Mouse (Mus musculus) liver, adult 2 months (tissue): ENCODE data around the gene Hmg20b. TPM values are rescaled to one million over a fixed set of nuclear protein-coding genes. Genes with fewer than 3 reads are reported as not detected.

Experiments used
- DNase-seq: peaks from one replicate; pipeline ENCODE4 v3.0.0-alpha.2; 2011; ENCODE audit warnings: low read depth, low spot score; ENCODE audit errors: extremely low read depth
- H3K27ac ChIP-seq: fragments of 200-500 bp; replicated peaks from 2 replicates; pipeline ENCODE4 v1.5.1; 2012; ENCODE audit warnings: low read depth, mild to moderate bottlenecking, control low read depth, inconsistent platforms, low read length; ENCODE audit not compliant: insufficient read depth
- H3K27me3 ChIP-seq: fragments of 200-500 bp; 2 replicates; pipeline ENCODE4 v1.6.1; 2012; ENCODE audit warnings: mild to moderate bottlenecking, moderate library complexity, low read length, inconsistent platforms; ENCODE audit not compliant: control insufficient read depth, insufficient read depth
- H3K36me3 ChIP-seq: fragments of 200-500 bp; 2 replicates; pipeline ENCODE4 v1.6.1; 2012; ENCODE audit warnings: low read length, inconsistent platforms; ENCODE audit not compliant: control insufficient read depth, insufficient read depth
- H3K4me1 ChIP-seq: fragments of 200-500 bp; 2 replicates; pipeline ENCODE4 v1.6.1; 2011; ENCODE audit warnings: low read length; ENCODE audit not compliant: control insufficient read depth, insufficient read depth
- H3K4me3 ChIP-seq: fragments of 200-500 bp; 2 replicates; pipeline ENCODE4 v1.5.1; 2011; ENCODE audit warnings: low read depth, mild to moderate bottlenecking, control low read depth, low read length, moderate library complexity; ENCODE audit not compliant: insufficient read depth
- H3K79me2 ChIP-seq: fragments of 200-500 bp; 2 replicates; pipeline ENCODE4 v1.6.1; 2012; ENCODE audit warnings: inconsistent platforms, mild to moderate bottlenecking, low read length, moderate library complexity; ENCODE audit not compliant: control insufficient read depth, insufficient read depth
- H3K9ac ChIP-seq: fragments of 200-500 bp; 2 replicates; pipeline ENCODE4 v1.6.1; 2012; ENCODE audit warnings: low read depth, mild to moderate bottlenecking, control low read depth, inconsistent platforms, low read length
- CTCF ChIP-seq: fragments of 200-500 bp; IDR thresholded peaks from 2 replicates; pipeline ENCODE4 v1.5.1; 2011; ENCODE audit warnings: low read depth, low read length, control low read depth
- POLR2A ChIP-seq: fragments of 200-500 bp; IDR thresholded peaks from 2 replicates; pipeline ENCODE4 v1.6.1; 2011; ENCODE audit warnings: low read length, control low read depth; ENCODE audit not compliant: insufficient read depth; ENCODE audit errors: extremely low read depth
- WGBS: fragments of 180-500 bp; shearing (Covaris S2); methylation state at CpG from one replicate; pipeline ENCODE4 v1.1.7; 2018; 5-methylcytosine and 5-hydroxymethylcytosine counted together
- polyA plus RNA-seq: library from polyadenylated mRNA; depleted of rRNA; stranded (reverse); fragments of >200 nt; gene quantifications from 2 replicates; pipeline ENCODE4 v1.2.3, GENCODE M21; 2012; rRNA removed
- total RNA-seq: library from RNA; depleted of rRNA; stranded (reverse); fragments of >200 nt; gene quantifications from 2 replicates; pipeline ENCODE4 v1.2.3, GENCODE M21; 2014; rRNA removed

Gene Hmg20b
- total RNA-seq (9.9 and 10.8 TPM in 2 replicates), polyA plus RNA-seq (48.1 and 54.0 TPM in 2 replicates)

- Histone ChIP-seq H3K4me3 (peak within 1 kb of the TSS; percentile 91), H3K27ac (peak within 1 kb of the TSS; percentile 87), H3K27me3 (no peaks in the 10 kb centered on the region), H3K79me2 (no peaks in the 10 kb centered on the region), H3K36me3 (no peaks in the 10 kb centered on the region; the same call in 1 of the 2 replicates), H3K4me1 (peaks cover 17% of the 10 kb centered on the region; the same call in 1 of the 2 replicates), H3K9ac (peak within 1 kb of the TSS; percentile 93)
- peak; percentile 94 for DNase-seq
- no peak for TF ChIP-seq POLR2A
- peak; percentile 76; the same call in 1 of the 2 replicates for TF ChIP-seq CTCF
- WGBS = under 1% methylated on average over 54 of the region's 54 CpGs
Observed at GRCm38 (mm10) chr10:81350351-81351063, at the start of gene Hmg20b. Gene Hmg20b (minus strand): TSS chr10:81350480.

GRCm38 (mm10) chr10:81399798-81400308, 49.6 kb upstream of the Hmg20b start:
- Histone ChIP-seq H3K4me3 (no peak overlapping the region), H3K27me3 (no peaks in the 10 kb centered on the region), H3K79me2 (0 out of 2 replicates have a peak, but pooled peaks cover 3% of the 10 kb centered on the region), H3K27ac (no peak overlapping the region), H3K4me1 (peaks cover 3% of the 10 kb centered on the region; the same call in 1 of the 2 replicates), H3K36me3 (peaks cover 15% of the 10 kb centered on the region; the same call in 1 of the 2 replicates), H3K9ac (no peak overlapping the region)
- WGBS = 92% methylated on average over 18 of the region's 18 CpGs
- TF ChIP-seq CTCF (no peak), POLR2A (no peak)
- no peak for DNase-seq

DNA sequence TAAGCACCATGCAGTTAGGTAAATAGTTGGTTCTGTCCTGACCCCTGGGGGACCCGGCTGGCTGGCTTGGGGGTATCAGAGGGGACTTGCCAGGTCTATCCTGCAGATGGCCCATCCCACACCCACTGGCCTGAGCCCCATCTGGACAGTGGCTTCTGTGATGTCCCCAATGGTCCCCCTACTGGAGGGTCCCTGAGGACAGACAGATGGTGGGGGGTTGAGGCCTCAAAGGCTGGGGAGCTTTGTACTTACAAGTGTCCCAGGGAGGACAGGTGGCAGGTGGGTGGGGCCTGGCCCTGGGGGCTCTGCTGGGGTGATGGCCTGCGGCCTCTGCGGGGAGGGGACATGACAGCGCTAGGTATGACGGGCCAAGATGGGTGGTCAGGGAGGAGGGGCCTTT, 49.0 kb upstream of the Hmg20b start:
- Histone ChIP-seq H3K27ac (no peak overlapping the region), H3K9ac (no peak overlapping the region), H3K4me3 (no peak overlapping the region), H3K79me2 (0 out of 2 replicates have a peak, but pooled peaks cover 3% of the 10 kb centered on the region), H3K4me1 (peaks cover 3% of the 10 kb centered on the region; the same call in 1 of the 2 replicates), H3K27me3 (no peaks in the 10 kb centered on the region), H3K36me3 (peaks cover 12% of the 10 kb centered on the region; the same call in 1 of the 2 replicates)
- DNase-seq = no peak
- WGBS = 89% methylated on average over 5 of the region's 5 CpGs
- no peak for TF ChIP-seq CTCF
- TF ChIP-seq POLR2A = no peak

DNA sequence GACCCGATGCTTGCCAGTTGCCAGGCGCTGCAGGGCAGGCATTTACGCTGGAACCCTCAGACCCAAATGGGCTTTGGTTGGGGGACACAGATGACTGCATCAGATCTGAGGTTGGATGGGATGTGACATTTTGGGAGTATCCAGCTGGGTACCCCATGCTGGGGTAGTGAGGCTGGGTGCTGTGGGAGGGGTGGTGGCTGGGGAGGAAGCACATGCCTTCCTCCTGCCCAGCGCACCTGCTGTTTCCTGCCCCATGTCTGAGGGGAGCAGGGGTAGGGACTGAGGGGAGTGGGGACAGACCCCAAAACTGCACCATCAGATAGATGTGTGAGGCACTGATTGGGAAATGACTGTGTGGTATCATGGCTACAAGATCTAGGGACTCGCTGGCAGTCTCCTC, 46.5 kb upstream of the Hmg20b start:
- Histone ChIP-seq H3K4me1 (peaks cover 3% of the 10 kb centered on the region), H3K36me3 (peaks cover 11% of the 10 kb centered on the region; the same call in 1 of the 2 replicates), H3K27ac (no peak overlapping the region), H3K9ac (no peak overlapping the region), H3K4me3 (no peak overlapping the region), H3K27me3 (no peaks in the 10 kb centered on the region), H3K79me2 (0 out of 2 replicates have a peak, but pooled peaks cover 3% of the 10 kb centered on the region)
- no peak for DNase-seq
- whole genome bisulfite sequencing = 93% methylated on average over 5 of the region's 5 CpGs
- TF ChIP-seq POLR2A (no peak), CTCF (no peak)

DNA sequence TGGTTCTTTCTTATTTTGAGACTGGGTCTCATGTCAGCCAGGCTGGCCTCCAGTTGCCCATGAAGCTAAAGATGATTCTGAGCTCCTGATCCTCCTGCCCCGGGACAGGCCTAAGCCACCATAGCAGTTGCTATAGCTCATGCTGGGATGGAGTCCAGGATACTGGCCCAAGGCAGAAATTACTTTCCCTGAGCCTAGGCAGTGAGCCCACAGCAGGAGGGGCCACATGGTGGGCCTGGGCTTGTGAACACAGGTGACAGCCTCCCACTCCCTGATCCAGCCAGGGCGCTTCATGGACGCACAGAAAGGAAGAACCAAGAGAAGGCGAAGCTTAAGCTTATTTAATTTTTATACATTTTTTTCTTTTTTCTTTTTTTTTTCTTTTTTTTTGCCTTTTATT, 45.6 kb upstream of the Hmg20b start:
- Histone ChIP-seq H3K27me3 (no peaks in the 10 kb centered on the region), H3K9ac (no peak overlapping the region), H3K79me2 (0 out of 2 replicates have a peak, but pooled peaks cover 3% of the 10 kb centered on the region), H3K27ac (no peak overlapping the region), H3K4me1 (peaks cover 3% of the 10 kb centered on the region), H3K4me3 (no peak overlapping the region), H3K36me3 (peaks cover 10% of the 10 kb centered on the region; the same call in 1 of the 2 replicates)
- TF ChIP-seq CTCF = no peak
- no peak for TF ChIP-seq POLR2A
- WGBS = 93% methylated on average over 4 of the region's 4 CpGs
- DNase-seq = no peak

- Histone ChIP-seq H3K4me1 (peaks cover 3% of the 10 kb centered on the region), H3K27ac (no peak overlapping the region), H3K4me3 (no peak overlapping the region), H3K9ac (no peak overlapping the region), H3K79me2 (no peaks in the 10 kb centered on the region), H3K27me3 (no peaks in the 10 kb centered on the region), H3K36me3 (peaks cover 5% of the 10 kb centered on the region; the same call in 1 of the 2 replicates)
- TF ChIP-seq POLR2A (no peak), CTCF (peak; percentile 91)
- no peak for DNase-seq
- 14% methylated on average over 5 of the region's 5 CpGs for WGBS
Observed at GRCm38 (mm10) chr10:81395127-81395526, 44.8 kb upstream of the Hmg20b start.
